Mouse (Mus musculus) testis, adult 2 months (tissue): ENCODE data around the gene Fzr1.

ENCODE experiments used
- CTCF ChIP-seq: fragments of 200-500 bp; IDR thresholded peaks from 2 replicates; pipeline ENCODE4 v1.5.1; 2012; ENCODE audit warnings: low read depth, mild to moderate bottlenecking, inconsistent platforms, low read length, moderate library complexity; ENCODE audit not compliant: control insufficient read depth, insufficient read depth, insufficient replicate concordance
- POLR2A ChIP-seq: fragments of 200-500 bp; IDR thresholded peaks from 2 replicates; pipeline ENCODE4 v1.6.1; 2012; ENCODE audit warnings: low read depth, mild to moderate bottlenecking, inconsistent platforms, low read length, moderate library complexity; ENCODE audit not compliant: control insufficient read depth

- TF ChIP-seq CTCF (no peak), POLR2A (no peak)
Observed at GRCm38 (mm10) chr10:81401205-81401520, 22.8 kb upstream of the Fzr1 start.
